Mouse (Mus musculus) left cerebral cortex, adult 2 months (tissue): Measurements from ENCODE around the gene Fam198a. TPM values are rescaled to one million over a fixed set of nuclear protein-coding genes. Genes with fewer than 3 reads are reported as not detected.

Experiments
- DNase-seq, 2 experiments: peaks; one replicate each; pipeline ENCODE4 v3.0.0; 2021 to 2022; ENCODE audit warnings: low spot score in 2 of 2, mixed read lengths in 1 of 2; ENCODE audit errors: extremely low spot score in 1 of 2
- H3K27ac ChIP-seq: fragments of 200-600 bp; 2 replicates; pipeline ENCODE4 v1.8.1; 2022
- H3K4me3 ChIP-seq: fragments of 200-600 bp; 2 replicates; pipeline ENCODE4 v1.8.1; 2022
- CTCF ChIP-seq: fragments of 200-600 bp; IDR thresholded peaks from 2 replicates; pipeline ENCODE4 v1.8.1; 2022; ENCODE audit warnings: antibody characterized with exemption, mild to moderate bottlenecking, moderate library complexity
- intact Hi-C: fragments of 180-260 bp; cut with DNase I; formaldehyde crosslinking; loops from one replicate; pipeline ENCODE4 v1.15.1; 2025
- total RNA-seq, 2 experiments: library from RNA; stranded (reverse); gene quantifications; 2 replicates each; pipeline ENCODE4 v1.2.3; 2021

Gene Fam198a
- total RNA-seq, 2 experiments from 2014 or later: 6.4 to 6.6 TPM

DNA sequence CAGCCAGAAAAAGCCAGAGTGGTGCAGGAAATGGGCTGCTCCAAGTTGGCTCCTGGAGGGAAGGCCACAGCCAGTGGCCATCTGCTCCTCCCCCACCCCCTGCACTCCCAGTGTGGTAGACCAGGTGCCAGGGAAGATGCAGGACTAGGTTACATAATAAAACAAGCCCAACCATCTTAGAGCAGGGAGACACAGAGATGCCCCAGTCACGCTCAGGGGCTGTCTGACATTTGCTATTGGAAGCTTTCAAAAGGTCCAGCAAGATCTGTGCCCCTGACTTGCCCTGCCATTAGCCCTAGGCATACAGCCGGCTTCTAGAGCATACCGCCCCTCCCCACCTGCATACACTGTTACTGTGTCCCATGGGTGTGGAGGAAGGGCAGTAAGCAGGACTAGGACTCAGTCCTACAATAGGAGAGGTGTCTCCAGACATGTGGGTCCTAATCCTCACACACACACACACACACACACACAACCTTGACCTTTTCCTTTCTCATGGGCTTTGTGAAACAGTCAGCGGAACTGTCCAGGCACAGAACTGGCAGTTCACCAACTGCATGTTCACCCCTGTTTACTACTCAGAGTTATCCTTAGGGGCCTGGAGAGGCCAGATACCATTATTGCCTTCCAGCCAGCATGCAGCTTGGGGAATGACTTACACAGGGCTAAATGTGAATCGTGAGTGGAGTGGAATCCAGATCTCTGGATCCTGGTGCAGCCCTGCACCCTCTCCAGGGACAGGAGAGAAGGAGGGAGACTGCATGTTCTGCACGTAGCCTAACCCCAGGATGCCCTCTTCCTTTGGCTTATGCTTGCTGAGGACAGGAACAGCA lies 76.5 kb downstream of the Fam198a start:
- no peak for TF ChIP-seq CTCF
- intact Hi-C loops: no loop called here
- peak overlapping the region; percentile 70 for H3K27ac ChIP-seq
- DNase-seq: no peak
- H3K4me3 ChIP-seq: no peak overlapping the region

DNA sequence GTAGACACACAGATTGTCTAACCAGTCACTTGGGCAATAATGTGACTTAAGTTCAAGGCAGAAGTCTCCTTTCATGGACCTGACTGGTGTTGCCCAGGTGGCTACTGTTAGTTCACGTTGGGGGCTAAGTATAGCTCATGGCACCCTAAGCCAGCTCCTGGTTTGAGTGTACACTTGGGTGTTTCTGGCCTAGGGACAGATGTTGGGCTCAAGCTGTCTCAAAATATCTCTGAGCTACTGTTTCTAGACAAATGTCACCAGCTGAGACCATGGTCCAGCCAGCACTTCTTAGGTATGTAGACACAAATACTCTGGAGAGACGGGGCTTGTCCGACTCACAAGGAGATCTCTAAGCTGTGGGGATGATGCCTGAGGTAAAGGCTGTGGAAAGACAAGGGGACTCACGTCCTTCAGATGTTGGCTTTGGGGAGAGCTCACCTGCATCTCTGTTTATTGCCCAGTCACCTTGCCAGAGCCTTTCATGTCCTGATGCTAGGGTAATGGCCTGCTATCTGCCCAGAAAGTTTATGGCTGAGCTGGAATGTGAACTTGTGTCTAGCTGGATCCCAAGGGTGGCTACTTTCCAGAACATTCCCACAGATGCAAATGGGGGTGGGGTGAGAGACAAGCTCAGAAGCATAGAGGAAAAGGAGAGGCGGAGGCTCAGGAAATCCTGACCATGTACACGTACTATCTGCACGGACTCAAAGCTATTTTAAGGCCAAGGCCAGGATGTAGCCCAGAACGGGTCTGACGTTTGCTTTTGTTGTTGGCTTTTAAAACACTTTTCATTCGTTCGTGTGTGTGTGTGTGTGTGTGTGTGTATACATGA lies 77.3 kb downstream of the Fam198a start:
- no peak for TF ChIP-seq CTCF
- Histone ChIP-seq H3K27ac (peak overlapping the region; percentile 70), H3K4me3 (no peak overlapping the region)
- DNase-seq: no peak
- intact Hi-C loops: no loop called here

DNA sequence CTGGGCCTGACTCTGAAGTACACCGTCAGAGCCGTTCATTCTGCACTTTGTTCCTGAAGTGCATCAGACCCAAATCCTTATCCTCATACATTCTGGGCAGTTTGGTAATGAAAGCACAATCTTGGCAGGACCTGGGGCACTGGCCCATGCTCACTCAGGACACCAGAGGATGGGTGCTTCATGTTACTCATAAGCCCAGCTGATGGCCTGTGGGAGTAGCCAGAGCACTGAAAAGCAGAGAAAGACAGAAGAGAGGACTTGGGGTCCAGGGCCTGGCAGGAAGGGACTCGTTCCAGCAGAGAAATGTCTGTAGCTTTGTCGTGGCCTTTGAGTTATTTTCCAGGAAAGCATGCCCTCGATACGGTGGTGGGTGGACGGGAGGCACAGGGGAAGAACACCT lies 79.0 kb downstream of the Fam198a start:
- no peak for DNase-seq

More for the DNA sequence above, 79.0 kb downstream of the Fam198a start:
- H3K27ac ChIP-seq: no peak overlapping the region
- no peak overlapping the region for H3K4me3 ChIP-seq
- intact Hi-C loops: no loop called here
- no peak for TF ChIP-seq CTCF

Other genes starting within 250 kb of the Fam198a start
- 10 to 100 TPM; 31.0 to 32.8 TPM for gene Sec22c, start 245.5 kb upstream of the Fam198a start, total RNA-seq
- 10 to 100 TPM; 84.4 to 89.6 TPM for gene Ss18l2, start 240.7 kb upstream of the Fam198a start, total RNA-seq
- gene Nktr, start 231.8 kb upstream of the Fam198a start, total RNA-seq: 100 to 1,000 TPM; 125 to 130 TPM
- gene Zfp651, start 191.7 kb upstream of the Fam198a start, total RNA-seq: 100 to 1,000 TPM; 119 to 133 TPM
- gene Klhl40, start 173.4 kb upstream of the Fam198a start, total RNA-seq: 10 to 100 TPM in 1 of 2 experiments, 1 to 10 TPM in 1; 7.3 to 10.5 TPM
- 10 to 100 TPM; 20.0 to 21.3 TPM for gene Hhatl, start 158.5 kb upstream of the Fam198a start, total RNA-seq
- gene Ccdc13, start 111.5 kb upstream of the Fam198a start, total RNA-seq: 1 to 10 TPM; 5.7 to 6.2 TPM
- gene Higd1a, start 92.6 kb upstream of the Fam198a start, total RNA-seq: 10 to 100 TPM; 90.3 to 93.7 TPM
- 1 to 10 TPM; 6.9 to 7.9 TPM for gene Ackr2, start 52.6 kb upstream of the Fam198a start, total RNA-seq
- gene Cyp8b1, start 34.7 kb upstream of the Fam198a start, total RNA-seq: not detected
- gene Pomgnt2, start 46.1 kb downstream of the Fam198a start, total RNA-seq: 10 to 100 TPM; 39.4 to 40.0 TPM
- 100 to 1,000 TPM; 113 to 129 TPM for gene Snrk, start 166.3 kb downstream of the Fam198a start, total RNA-seq